Mouse (Mus musculus): ENCODE measurements around the gene Clic3. TPM values are rescaled to one million over a fixed set of nuclear protein-coding genes. Genes with fewer than 3 reads are reported as not detected.

Gene Clic3
- total and polyA plus RNA-seq, 3 experiments, result 0.30 to 0.71 TPM; not detected in 1

DNA sequence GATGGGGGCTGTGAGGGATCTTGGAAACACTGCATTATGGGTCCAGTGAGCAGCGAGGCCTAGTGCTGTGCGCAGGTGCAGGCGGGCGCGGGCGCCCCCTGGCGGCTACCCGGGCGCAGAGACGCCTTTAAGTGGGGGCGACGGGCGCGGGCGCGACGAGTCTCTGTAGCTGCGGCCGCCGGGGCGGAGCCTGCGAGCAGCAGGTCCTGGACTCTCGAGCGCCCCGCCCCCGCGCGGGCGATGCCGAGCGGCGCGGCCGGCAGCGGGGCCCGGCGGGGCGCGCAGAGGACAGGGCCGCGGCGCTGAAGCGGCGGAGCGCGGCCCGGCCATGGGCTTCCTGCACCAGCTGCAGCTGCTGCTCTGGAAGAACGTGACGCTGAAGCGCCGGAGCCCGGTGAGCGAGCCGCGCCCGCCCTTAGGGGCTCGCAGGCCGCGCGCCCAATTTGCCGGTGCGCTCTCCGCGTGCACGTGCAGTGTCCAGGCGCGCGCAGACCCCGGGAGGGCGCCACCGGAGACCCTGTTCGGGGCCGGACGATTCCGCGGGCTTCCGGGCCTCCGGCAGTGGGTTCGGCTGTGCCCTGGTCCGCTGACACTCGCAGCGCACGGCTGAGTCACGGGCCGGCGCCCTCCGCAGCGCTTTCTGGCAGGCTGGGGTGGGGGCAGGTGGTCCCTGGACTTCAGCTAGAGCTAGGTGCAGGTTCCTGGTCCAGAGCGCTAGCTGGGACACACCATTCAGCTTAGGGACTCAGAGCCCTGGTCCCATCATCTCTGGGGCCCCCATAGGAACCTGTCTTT is 28.0 kb upstream of the Clic3 start, which contains the start of gene Abca2 (continued):
- TF ChIP-seq CHD2 (IDR thresholded peaks at IDR 0.05; ENCODE audit: low read length), result no peak
- peak; percentile 60; the same call in 1 of the 2 replicates for TF ChIP-seq IRF4 (IDR thresholded peaks at IDR 0.05; ENCODE audit: low read depth, low read length)
- TF ChIP-seq MEF2A (IDR thresholded peaks at IDR 0.05; ENCODE audit: borderline replicate concordance, low read depth, low read length), result 0 out of 2 replicates have a peak, but pooled peaks have one; percentile 51
- TF ChIP-seq ZNF384 (IDR thresholded peaks at IDR 0.05; ENCODE audit: low read depth, low read length), result no peak
- TF ChIP-seq HCFC1 (IDR thresholded peaks at IDR 0.05; ENCODE audit: low read depth, low read length), result peak; percentile 44; the same call in 1 of the 2 replicates
- no peak for TF ChIP-seq PAX5 (IDR thresholded peaks at IDR 0.05; ENCODE audit: low read length)
- TF ChIP-seq NRF1 (IDR thresholded peaks at IDR 0.05; ENCODE audit: low read depth, low read length), result peak; percentile 90
- no peak for TF ChIP-seq USF1 (IDR thresholded peaks at IDR 0.05; ENCODE audit: low read depth, low read length)
- peak; percentile 66 for TF ChIP-seq MXI1 (IDR thresholded peaks at IDR 0.05; ENCODE audit: low read depth, low read length)

DNA sequence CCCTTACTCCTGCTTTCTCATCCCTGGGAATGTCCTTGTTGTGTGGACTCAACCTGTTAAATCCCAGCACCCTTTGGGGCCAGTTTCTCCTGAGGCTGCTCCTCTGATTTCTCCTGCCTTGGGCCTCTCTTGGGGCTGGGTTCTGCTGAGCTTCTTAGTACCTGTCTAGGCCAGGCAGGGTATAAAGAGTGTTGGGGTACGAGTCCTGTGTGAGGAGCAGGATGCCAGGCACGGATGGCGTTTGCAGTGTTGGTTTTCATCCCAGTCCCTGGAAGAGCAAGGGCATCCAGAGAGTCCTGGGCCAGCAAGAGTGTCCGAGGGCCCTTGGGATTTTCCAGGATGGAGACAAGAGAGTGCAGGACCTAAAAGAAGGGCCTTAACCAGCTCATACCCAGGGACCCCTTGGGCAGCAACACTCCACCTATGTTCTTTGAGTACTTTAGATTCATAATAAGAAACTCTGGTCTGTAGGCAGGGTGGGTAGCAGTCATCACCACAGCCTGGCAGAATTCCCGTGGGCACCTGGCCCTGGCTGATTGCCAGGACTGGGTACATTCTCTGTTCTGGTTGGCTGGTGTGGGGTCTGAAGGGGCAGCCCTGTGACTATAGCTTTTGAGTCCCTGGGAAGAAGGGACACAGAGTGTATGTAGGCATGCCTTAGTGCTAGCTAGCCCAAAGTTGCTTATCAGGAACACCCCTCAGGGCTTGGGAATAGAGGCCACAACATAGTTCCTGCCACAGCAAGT is 27.0 kb upstream of the Clic3 start:
- in situ Hi-C loops (cut with MboI; ENCODE audit: low pct_ligation_motif_present, low pct_unique_long_range_greater_than_20kb, low sequenced_read_pairs), result loop anchor here (5.0 to 10.0 kb wide), 2 partner anchors 48 to 125 kb away; partner anchors contain the start of gene Edf1
- Histone ChIP-seq H3K4me1 (ENCODE audit: control insufficient read depth in 1 of 2, insufficient read depth in 2 of 2) (peaks cover 27 to 51% of the 10 kb centered on the region in 2 experiments), H3K27me3 (replicated peaks) (no peaks in the 10 kb centered on the region), H3K9ac (ENCODE audit: insufficient read depth, low read depth) (peak overlapping the region; percentile 67; the same call in 1 of the 2 replicates), H3K79me2 (replicated peaks; ENCODE audit: control insufficient read depth, extremely low read depth, insufficient read depth, poor library complexity, severe bottlenecking) (no peaks in the 10 kb centered on the region), H3K4me3 (replicated peaks in 1 of 3; ENCODE audit: low read depth in 2 of 3, low read length in 2 of 3, poor library complexity in 1 of 3) (peak overlapping the region in 2 of 3 experiments; percentile 71 to 73), H3K27ac (ENCODE audit: insufficient read depth, low read depth) (no peak overlapping the region), H3K36me3 (replicated peaks in 1 of 2; ENCODE audit: control insufficient read depth in 1 of 2, insufficient read depth in 1 of 2, low read length in 1 of 2) (peaks cover 4 to 43% of the 10 kb centered on the region in 2 experiments), H3K9me3 (replicated peaks; ENCODE audit: low read length) (peaks cover 3% of the 10 kb centered on the region), H3K4me2 (ENCODE audit: insufficient read depth, low read depth, poor library complexity, severe bottlenecking) (peak overlapping the region; percentile 71)
- no peak for TF ChIP-seq MAX (IDR thresholded peaks at IDR 0.05; ENCODE audit: low read length)
- no peak for TF ChIP-seq POLR2A (IDR thresholded peaks at IDR 0.05; ENCODE audit: low read depth, low read length)
- dilution Hi-C loops (cut with MboI; ENCODE audit: extremely low pct_ligation_motif_present, extremely low pct_unique_long_range_greater_than_20kb, low sequenced_read_pairs), result no loop called here
- no peak for DNase-seq (ENCODE audit: extremely low read depth)

DNA sequence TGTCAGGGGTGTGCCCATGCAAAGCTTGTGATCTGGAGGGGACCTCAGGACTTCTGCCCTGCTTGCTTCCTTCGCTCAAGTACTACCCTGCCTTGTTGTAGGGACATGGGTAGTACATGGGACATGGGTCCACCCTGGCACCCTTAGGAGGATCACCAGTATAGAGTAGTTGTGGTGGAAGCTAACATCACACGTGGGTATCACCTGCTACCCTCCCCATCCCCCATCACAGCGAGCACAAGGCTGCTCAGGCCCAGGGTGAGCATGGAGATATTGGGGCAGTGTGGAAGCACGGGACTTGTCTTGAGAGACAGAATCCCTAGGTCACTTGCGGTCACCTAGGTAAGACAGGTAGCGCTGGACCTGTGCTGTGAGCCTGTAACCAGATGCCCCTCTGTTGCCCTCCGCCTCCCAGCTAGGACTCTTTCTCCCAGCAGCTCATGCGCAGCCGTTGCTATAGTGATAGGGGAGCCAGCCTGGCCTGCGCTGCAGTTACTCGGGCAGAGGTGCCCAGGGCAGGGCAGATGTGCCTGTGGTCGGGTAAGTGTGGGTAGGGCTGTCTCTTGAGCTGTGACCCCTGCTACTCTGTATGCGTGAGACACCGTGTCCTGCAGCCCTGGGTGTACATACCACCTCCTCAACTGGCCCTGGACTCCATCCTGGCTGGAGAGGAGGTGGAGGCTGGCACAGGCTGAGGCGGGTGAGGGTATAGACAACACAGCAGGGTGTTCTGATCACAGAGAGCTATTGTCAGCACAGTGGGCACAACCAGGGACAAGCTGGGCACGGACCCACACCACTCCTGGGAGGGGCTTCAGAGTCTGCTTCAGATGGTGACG is 26.0 kb upstream of the Clic3 start:
- peaks cover 12 to 53% of the 10 kb centered on the region in 2 experiments for H3K36me3 ChIP-seq (replicated peaks in 1 of 2; ENCODE audit: control insufficient read depth in 1 of 2, insufficient read depth in 1 of 2, low read length in 1 of 2)
- DNase-seq (ENCODE audit: extremely low read depth), result no peak
- H3K79me2 ChIP-seq (replicated peaks; ENCODE audit: control insufficient read depth, extremely low read depth, insufficient read depth, poor library complexity, severe bottlenecking), result no peaks in the 10 kb centered on the region
- dilution Hi-C loops (cut with MboI; ENCODE audit: extremely low pct_ligation_motif_present, extremely low pct_unique_long_range_greater_than_20kb, low sequenced_read_pairs) (no loop called here), in situ Hi-C loops (cut with MboI; ENCODE audit: low pct_ligation_motif_present, low pct_unique_long_range_greater_than_20kb, low sequenced_read_pairs) (loop anchor here (5.0 kb wide), 1 partner anchor 47 kb away; no protein-coding TSS in a partner anchor)
- no peak overlapping the region for H3K4me2 ChIP-seq (ENCODE audit: insufficient read depth, low read depth, poor library complexity, severe bottlenecking)
- no peak overlapping the region for H3K4me3 ChIP-seq (replicated peaks in 1 of 3; ENCODE audit: low read depth in 2 of 3, low read length in 2 of 3, poor library complexity in 1 of 3)
- H3K9ac ChIP-seq (ENCODE audit: insufficient read depth, low read depth), result no peak overlapping the region
- no peaks in the 10 kb centered on the region for H3K9me3 ChIP-seq (replicated peaks; ENCODE audit: low read length)
- H3K27me3 ChIP-seq (replicated peaks), result no peaks in the 10 kb centered on the region
- H3K27ac ChIP-seq (ENCODE audit: insufficient read depth, low read depth), result no peak overlapping the region
- no peak for TF ChIP-seq TBP (conservative IDR thresholded peaks at IDR 0.05; ENCODE audit: low read depth, low read length)
- TF ChIP-seq POLR2A (IDR thresholded peaks at IDR 0.05; ENCODE audit: low read depth, low read length), result no peak
- TF ChIP-seq BHLHE40 (IDR thresholded peaks at IDR 0.05; ENCODE audit: low read depth, low read length), result no peak
- no peak for TF ChIP-seq MXI1 (IDR thresholded peaks at IDR 0.05; ENCODE audit: low read depth, low read length)
- no peak for TF ChIP-seq PAX5 (IDR thresholded peaks at IDR 0.05; ENCODE audit: low read length)
- no peak for TF ChIP-seq SIN3A (IDR thresholded peaks at IDR 0.05; ENCODE audit: low read length)
- TF ChIP-seq UBTF (IDR thresholded peaks at IDR 0.05; ENCODE audit: low read depth, low read length), result no peak
- TF ChIP-seq NRF1 (IDR thresholded peaks at IDR 0.05; ENCODE audit: low read depth, low read length), result no peak
- no peak for TF ChIP-seq ELF1 (IDR thresholded peaks at IDR 0.05; ENCODE audit: low read depth, low read length)
- TF ChIP-seq CHD1 (IDR thresholded peaks at IDR 0.05; ENCODE audit: low read depth, low read length), result no peak
- no peak for TF ChIP-seq ZC3H11A (IDR thresholded peaks at IDR 0.05; ENCODE audit: low read depth, low read length)
- no peak for TF ChIP-seq ETS1 (conservative IDR thresholded peaks at IDR 0.05; ENCODE audit: low read depth, low read length)
- peaks cover 27 to 44% of the 10 kb centered on the region in 2 experiments for H3K4me1 ChIP-seq (ENCODE audit: control insufficient read depth in 1 of 2, insufficient read depth in 2 of 2)

Measured in CH12.LX (cell line).